Mouse (Mus musculus) erythroblast, embryonic 14.5 days (primary cell): Measurements from ENCODE around the gene March1.

Experiments used
- GATA1 ChIP-seq: IDR thresholded peaks from 2 replicates; pipeline ENCODE4 v1.6.1; 2012; ENCODE audit warnings: low read length, inconsistent platforms, mixed read lengths
- TAL1 ChIP-seq: IDR thresholded peaks from 3 replicates; pipeline ENCODE4 v1.6.1; 2012; ENCODE audit warnings: low read length, inconsistent platforms, mixed read lengths

DNA sequence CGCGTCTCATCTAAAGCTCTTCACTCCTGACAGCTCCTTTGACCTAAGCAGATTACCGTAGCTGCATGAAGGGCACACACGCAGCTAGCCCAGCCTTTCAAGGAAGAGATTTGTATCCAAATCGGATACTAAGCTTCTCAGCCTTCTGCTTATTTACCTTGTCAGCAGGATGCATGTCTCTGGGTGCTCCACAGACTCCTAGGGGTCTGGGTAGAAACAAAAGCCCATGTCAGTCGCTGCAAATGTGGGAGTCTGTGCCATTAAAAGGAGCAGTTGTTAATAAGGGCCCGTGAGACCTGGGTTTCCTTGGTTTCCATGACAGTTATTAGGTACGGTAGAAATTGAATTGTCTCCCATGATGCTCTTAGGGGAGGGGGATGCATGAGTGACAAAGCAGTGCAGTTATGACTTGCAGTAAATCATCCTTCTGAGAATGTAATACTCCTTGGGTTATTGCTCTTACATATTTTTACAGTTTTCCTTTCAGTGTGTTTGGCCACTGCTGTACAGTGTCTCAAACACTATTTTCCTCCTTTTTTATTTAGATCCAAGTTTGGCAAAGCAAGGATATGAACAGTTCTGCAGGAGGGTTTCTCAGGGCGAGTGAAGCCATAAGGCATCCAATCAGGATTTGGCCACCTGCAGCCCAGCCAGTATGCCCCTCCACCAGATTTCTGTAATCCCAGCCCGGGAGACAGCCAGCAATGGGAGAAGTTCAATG lies 349.0 kb downstream of the March1 start:
- TF ChIP-seq GATA1 (no peak), TAL1 (no peak)
